Mouse (Mus musculus) lung, postnatal 36 days (tissue): ENCODE data around the gene Ccdc12.

Experiments used
- DNase-seq: peaks from one replicate; pipeline ENCODE4 v3.0.0; 2022; ENCODE audit warnings: mixed read lengths

Gene Ccdc12

GRCm38 (mm10) chr9:110745752-110746151 lies 89.4 kb downstream of the Ccdc12 start:
- DNase-seq: no peak

DNA sequence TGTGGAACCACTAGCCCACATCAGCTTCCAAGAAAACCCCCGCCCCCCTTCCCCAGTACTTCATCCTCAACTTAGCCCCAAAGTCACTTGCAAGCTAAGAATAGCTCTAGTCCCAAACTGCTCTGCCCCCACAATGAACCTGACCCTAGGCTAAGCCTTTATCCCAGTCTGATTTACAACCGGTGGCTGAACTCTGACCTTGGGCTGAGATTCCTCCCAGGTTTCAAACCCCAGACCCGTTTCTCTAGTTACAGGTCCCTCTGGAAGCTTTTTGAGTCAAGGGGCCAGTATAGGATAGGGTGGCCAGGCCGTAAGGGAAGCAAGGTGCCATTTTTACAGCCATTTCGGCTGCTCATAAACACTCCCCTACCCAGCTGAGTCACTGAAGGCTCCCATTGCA lies 89.9 kb downstream of the Ccdc12 start:
- no peak for DNase-seq

DNA sequence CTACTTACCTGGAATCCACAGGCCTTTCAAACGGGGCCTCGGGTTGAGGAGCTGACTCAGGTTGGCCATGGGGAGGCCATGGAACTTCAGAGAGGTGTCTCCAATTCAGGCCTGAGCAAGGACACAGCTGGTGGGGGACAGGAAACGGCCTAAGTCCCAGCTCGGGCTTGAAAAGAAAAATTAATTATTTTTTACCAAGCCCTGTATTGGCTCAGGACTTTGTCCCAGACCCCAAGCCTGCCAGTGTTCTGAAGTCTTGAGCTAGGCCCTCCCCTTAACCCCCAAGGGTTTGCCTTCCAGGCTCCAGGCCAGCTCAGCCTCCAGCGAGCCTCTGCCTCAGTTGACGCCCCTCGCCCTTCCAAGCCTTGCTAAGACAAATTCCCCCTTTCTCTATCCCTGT lies 90.7 kb downstream of the Ccdc12 start, which contains the start of gene Pth1r:
Pth1r (minus strand) TSS at position 185 of the 400 bp plus-strand sequence.
- DNase-seq: no peak

- no peak for DNase-seq
These were observed 92.1 kb downstream of the Ccdc12 start for GRCm38 (mm10) chr9:110748451-110748850.

GRCm38 (mm10) chr9:110750404-110751187 lies 94.3 kb downstream of the Ccdc12 start:
- DNase-seq: no peak

DNA sequence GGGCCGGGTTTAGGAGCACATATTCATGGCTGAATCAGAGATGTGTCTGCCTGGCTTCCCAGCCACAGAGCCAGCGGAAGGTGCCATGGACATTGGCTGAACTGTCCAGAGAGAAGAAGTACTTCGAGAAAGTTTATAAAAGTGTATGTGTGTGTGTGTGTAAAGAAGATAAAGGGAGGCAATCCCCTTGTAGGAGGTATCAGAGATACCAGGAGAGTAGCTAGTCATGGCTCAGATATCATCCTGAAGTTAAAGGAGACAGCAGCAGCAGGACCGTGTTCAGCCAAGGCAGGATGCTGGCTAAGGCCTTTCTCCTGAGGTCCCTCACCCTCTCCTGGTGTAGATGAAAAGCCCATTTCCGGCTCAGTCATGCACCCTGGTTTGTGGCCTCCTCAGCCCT lies 95.1 kb downstream of the Ccdc12 start:
- DNase-seq: no peak

DNA sequence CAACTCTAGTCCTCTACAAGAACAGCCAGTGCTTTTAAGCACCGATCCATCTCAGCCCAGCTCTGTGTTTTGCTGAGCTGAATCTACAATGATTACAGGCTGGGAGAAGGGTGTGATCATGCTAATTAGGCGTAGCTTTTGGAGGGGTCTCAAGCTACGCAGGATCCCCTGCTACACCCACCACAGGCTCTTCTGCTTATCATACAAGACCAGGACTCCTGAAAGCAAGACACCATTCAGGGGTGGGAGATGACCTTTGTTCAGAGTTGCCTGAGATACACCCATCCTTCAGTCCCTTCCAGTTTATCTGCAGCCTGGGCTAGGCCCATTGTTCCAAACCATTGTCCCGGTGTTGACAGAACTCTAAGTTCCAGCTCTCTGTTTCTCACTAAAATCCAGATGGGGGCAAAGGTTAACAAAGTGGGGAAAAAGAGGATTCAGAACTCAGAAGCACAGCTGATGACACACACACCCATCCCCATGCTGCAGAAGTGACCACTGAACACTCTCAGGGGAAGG lies 96.7 kb downstream of the Ccdc12 start:
- DNase-seq: no peak

GRCm38 (mm10) chr9:110753773-110754172 lies 97.5 kb downstream of the Ccdc12 start:
- DNase-seq: no peak

DNA sequence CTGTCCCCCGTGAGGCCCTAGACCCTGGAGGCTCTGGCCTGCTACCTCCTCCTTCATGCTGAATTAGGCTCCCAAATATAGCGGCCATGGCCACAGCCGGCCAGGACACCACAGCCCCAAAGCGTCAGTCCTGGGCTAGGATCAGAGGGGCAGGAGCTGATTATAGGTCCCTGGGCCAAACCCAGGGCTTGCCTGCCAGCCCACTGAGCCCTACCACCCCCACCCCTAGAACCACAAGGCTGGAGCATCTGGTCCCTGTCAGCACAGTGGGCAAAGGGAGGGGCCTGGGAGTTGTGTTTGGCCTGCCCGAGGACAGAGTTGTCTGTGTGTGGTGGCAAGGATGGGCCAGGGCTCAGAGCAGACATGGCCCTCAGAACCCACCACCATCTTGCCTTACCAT lies 101.5 kb downstream of the Ccdc12 start:
- no peak for DNase-seq

- DNase-seq: peak; percentile 59
These were observed 102.3 kb downstream of the Ccdc12 start for GRCm38 (mm10) chr9:110758605-110759004.

DNA sequence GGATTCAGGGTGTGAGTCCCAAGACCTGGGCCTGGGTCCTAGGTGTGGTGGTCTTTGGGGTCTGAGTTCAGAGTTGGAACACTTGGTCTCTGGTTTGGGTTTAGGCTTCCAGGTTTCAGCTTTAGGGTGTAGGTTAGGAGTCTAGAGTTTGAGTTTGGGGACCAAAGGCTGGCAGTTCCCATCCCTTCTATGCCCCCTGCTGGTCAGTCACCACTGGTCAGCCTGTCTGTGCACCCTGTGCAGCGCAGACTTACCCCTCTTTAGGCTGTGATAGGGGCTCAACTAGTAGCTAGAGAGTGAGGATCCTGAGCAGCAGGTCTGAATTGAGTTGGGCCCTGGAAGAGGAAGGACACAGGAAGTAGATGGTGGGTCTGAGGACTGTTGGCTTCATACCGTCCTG lies 103.0 kb downstream of the Ccdc12 start:
- peak; percentile 78 for DNase-seq

DNA sequence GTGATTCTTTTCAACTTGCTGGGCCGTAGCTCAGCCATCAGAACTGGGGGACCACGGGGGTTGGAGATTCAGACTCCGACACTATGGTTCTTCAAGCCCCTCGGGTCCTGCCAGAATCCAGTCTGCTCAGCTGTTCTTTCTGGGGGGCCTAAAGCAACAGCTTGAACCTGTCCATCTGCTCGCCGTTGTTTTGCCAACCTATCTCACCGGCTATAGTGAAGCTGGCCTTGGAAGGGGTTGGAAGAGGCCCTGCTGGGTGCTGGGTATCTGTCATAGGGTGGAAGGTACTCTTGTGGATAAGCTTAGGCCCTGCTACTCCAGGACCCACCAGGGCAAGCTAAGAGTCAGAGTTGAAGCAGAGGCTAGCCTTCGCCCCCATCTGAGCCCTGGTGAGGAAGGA lies 104.6 kb downstream of the Ccdc12 start:
- DNase-seq: no peak
